Mouse (Mus musculus): ENCODE measurements around the gene Ror1. TPM values are rescaled to one million over a fixed set of nuclear protein-coding genes. Genes with fewer than 3 reads are reported as not detected.

Gene Ror1
- polyA plus RNA-seq, 1 experiment from 2014 or later: 1.1 TPM

DNA sequence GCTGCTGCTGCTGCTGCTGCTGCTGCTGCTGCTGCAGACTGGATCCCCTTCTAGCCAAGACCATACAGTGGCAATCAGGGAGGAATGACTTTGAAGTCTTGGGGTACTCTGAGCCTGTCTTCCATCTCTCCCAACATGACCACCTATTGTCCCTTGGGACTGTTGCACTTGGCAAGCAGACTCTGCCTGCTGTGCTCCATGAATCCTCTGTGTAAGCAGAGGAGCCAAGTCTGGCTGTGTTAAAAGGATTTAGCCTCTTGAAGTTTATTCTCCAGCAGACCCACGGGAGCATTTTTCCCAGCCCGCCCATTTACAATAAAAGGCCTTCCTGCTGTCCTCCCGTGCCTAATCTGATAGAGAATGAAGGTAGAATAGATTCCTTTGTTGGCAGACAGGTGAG, 327.2 kb downstream of the Ror1 start:
- Histone ChIP-seq H3K27me3 (no peaks in the 10 kb centered on the region), H3K4me3 (replicated peaks) (no peak overlapping the region), H3K9ac (replicated peaks) (no peak overlapping the region), H3K36me3 (no peaks in the 10 kb centered on the region), H3K4me2 (replicated peaks) (no peak overlapping the region), H3K9me3 (no peaks in the 10 kb centered on the region), H3K4me1 (replicated peaks) (peaks cover 11% of the 10 kb centered on the region), H3K27ac (no peak overlapping the region)
- ATAC-seq: peak; percentile 60; the same call in 1 of the 2 replicates
- 3% methylated on average over 3 of the region's 3 CpGs for WGBS

DNA sequence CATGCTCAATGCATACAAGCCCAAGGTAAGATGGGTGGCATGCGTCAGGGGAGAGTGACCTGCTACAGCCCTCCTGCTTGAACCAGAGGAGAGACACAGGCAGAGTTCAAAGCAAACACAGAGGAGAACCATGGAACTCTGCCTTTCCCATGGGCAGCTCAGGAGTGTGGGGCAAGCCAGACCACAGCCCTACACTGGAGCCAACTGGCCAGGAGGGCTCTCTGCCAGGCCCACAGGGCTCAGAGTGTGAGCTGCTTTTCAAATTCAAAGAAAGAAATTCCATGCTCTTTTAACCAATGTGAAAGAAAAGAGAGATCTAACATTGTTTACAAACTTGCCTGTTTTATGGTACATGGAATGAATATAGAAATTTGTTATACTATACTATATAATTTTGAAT, 330.5 kb downstream of the Ror1 start:
- no peak overlapping the region for H3K27ac ChIP-seq
- no peak overlapping the region for H3K9ac ChIP-seq (replicated peaks)
- H3K4me1 ChIP-seq (replicated peaks): peaks cover 11% of the 10 kb centered on the region
- no peak overlapping the region for H3K4me3 ChIP-seq (replicated peaks)
- H3K27me3 ChIP-seq: no peaks in the 10 kb centered on the region
- 93% methylated on average over 1 of the region's 1 CpGs for WGBS
- no peaks in the 10 kb centered on the region for H3K9me3 ChIP-seq
- no peak for ATAC-seq
- H3K4me2 ChIP-seq (replicated peaks): no peak overlapping the region
- H3K36me3 ChIP-seq: no peaks in the 10 kb centered on the region

- ATAC-seq: no peak
- 91% methylated on average over 2 of the region's 2 CpGs for WGBS
- H3K4me1 ChIP-seq (replicated peaks): no peaks in the 10 kb centered on the region
These were observed 333.8 kb downstream of the Ror1 start for GRCm38 (mm10) chr4:100429371-100429900.

GRCm38 (mm10) chr4:100435281-100436168, 339.9 kb downstream of the Ror1 start:
- no peak overlapping the region for H3K9ac ChIP-seq (replicated peaks)
- H3K27ac ChIP-seq: no peak overlapping the region
- no peaks in the 10 kb centered on the region for H3K36me3 ChIP-seq
- WGBS: 81% methylated on average over 8 of the region's 8 CpGs
- H3K27me3 ChIP-seq: no peaks in the 10 kb centered on the region
- no peak overlapping the region for H3K4me3 ChIP-seq (replicated peaks)
- no peak for ATAC-seq
- no peak overlapping the region for H3K4me2 ChIP-seq (replicated peaks)
- no peaks in the 10 kb centered on the region for H3K9me3 ChIP-seq
- H3K4me1 ChIP-seq (replicated peaks): no peaks in the 10 kb centered on the region

More at GRCm38 (mm10) chr4:100429371-100429900, 333.8 kb downstream of the Ror1 start:
- no peaks in the 10 kb centered on the region for H3K36me3 ChIP-seq
- no peaks in the 10 kb centered on the region for H3K27me3 ChIP-seq
- H3K4me3 ChIP-seq (replicated peaks): no peak overlapping the region
- H3K9ac ChIP-seq (replicated peaks): no peak overlapping the region
- no peaks in the 10 kb centered on the region for H3K9me3 ChIP-seq
- H3K27ac ChIP-seq: no peak overlapping the region
- no peak overlapping the region for H3K4me2 ChIP-seq (replicated peaks)

GRCm38 (mm10) chr4:100436169-100436547, 340.6 kb downstream of the Ror1 start:
- peaks cover 2% of the 10 kb centered on the region; the same call in 1 of the 2 replicates for H3K9me3 ChIP-seq
- H3K27ac ChIP-seq: no peak overlapping the region
- ATAC-seq: no peak
- no peaks in the 10 kb centered on the region for H3K36me3 ChIP-seq
- no peak overlapping the region for H3K4me3 ChIP-seq (replicated peaks)
- no peaks in the 10 kb centered on the region for H3K27me3 ChIP-seq
- H3K4me1 ChIP-seq (replicated peaks): no peaks in the 10 kb centered on the region
- 90% methylated on average over 4 of the region's 4 CpGs for WGBS
- no peak overlapping the region for H3K9ac ChIP-seq (replicated peaks)
- no peak overlapping the region for H3K4me2 ChIP-seq (replicated peaks)

DNA sequence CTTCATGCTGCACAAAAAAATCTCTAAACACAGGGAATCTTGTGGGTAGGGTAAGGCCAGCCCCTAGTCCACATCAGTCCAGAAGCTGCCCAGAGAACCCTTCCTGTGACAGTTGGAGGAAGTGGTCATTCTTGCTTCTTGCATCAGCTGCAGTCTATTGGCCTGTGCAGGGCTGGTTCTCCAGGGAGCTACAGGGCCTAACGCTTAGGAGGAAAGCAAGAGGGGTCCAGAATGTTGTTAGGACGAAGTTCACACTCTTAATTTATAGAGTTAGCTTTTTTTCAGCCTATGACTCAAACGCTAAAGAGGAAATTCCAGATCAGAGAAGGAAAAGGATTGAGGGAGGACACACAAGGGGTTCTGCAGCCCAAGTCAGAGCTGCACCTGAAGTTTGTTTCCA, 351.3 kb downstream of the Ror1 start:
- no peaks in the 10 kb centered on the region for H3K27me3 ChIP-seq
- 82% methylated on average over 3 of the region's 3 CpGs for WGBS
- H3K27ac ChIP-seq: no peak overlapping the region
- H3K4me1 ChIP-seq (replicated peaks): no peaks in the 10 kb centered on the region
- H3K9ac ChIP-seq (replicated peaks): no peak overlapping the region
- H3K36me3 ChIP-seq: no peaks in the 10 kb centered on the region
- no peak overlapping the region for H3K4me2 ChIP-seq (replicated peaks)
- no peak for ATAC-seq
- H3K9me3 ChIP-seq: no peaks in the 10 kb centered on the region
- H3K4me3 ChIP-seq (replicated peaks): no peak overlapping the region

DNA sequence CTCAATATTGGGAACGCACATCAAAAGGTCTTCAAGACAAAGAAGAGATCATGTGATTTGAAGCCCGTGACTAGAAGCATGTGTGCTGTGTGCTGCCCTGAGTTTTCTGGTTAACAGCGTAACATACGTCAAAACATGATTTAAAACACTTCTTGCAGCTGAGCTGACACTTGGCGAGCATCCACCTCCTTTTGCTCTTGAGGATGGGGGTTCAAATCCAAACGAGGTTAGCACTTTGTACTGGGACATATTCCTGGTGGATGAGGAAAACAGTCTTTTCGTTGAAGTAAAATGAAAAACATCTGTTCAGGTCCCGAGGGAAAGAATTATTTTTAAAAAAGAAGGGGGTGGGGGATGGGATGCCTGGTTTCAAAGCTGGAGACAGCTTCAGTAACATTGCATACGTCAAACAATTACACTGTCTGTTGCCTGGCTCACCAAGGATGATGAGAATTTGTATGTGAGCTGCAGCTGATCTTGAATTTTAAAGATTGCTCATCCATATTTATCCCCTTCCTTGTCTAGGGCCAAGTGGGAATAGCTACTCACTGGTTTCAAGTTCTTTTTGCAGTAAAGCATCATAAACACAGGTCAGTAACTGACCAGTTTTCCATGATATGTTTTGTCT, 367.0 kb downstream of the Ror1 start:
- Histone ChIP-seq H3K27ac (no peak overlapping the region), H3K36me3 (no peaks in the 10 kb centered on the region), H3K4me2 (replicated peaks) (no peak overlapping the region), H3K9me3 (no peaks in the 10 kb centered on the region), H3K4me3 (replicated peaks) (no peak overlapping the region), H3K9ac (replicated peaks) (no peak overlapping the region), H3K27me3 (no peaks in the 10 kb centered on the region), H3K4me1 (replicated peaks) (0 out of 2 replicates have a peak, but pooled peaks cover 6% of the 10 kb centered on the region)
- ATAC-seq: peak; percentile 67; the same call in 1 of the 2 replicates
- WGBS: 52% methylated on average over 9 of the region's 9 CpGs

DNA sequence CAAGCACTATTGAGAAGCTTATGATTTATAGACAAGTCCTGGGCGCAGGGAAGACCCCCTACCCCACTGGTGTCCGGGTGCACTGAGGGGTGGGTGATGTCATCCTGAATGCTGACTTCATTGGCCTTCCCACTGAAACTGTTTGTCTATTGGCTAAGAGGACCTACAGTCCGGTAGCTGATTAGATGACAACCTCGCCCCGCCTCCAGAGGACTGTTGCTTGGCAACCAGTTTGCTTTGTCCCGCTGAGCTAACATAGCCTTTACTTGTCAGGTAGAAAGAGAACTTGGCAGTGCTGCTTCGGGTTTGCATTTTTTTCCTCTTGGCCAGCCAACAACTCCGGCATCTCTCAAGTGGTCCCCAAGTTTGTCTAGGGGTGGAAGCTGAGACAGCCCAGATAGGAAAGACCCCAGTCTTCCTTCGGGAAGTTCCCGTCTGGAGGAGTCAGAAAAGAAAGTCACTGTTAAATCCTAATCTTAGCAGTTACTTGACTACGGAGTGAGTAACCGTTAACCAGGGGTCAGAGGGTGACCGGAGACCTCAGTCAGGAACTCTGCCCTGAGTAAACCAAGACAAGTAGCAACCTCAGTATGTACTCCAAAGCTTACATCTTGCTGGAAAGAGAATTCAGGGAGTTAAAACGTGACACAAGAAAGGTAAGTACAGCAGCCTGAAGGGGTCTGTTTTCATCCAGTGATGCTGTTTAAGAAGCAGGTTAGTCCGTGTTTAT, 383.2 kb downstream of the Ror1 start, which contains the start of gene Ube2u:
Ube2u (plus strand) TSS at position 258 of the 730 bp plus-strand sequence.
- H3K4me2 ChIP-seq (replicated peaks): peak within 1 kb of the TSS; percentile 53
- H3K36me3 ChIP-seq: no peaks in the 10 kb centered on the region
- peaks cover 9% of the 10 kb centered on the region; the same call in 1 of the 2 replicates for H3K4me1 ChIP-seq (replicated peaks)
- no peaks in the 10 kb centered on the region for H3K27me3 ChIP-seq
- H3K9me3 ChIP-seq: no peaks in the 10 kb centered on the region
- WGBS: 21% methylated on average over 15 of the region's 15 CpGs
- no peak within 1 kb of the TSS for H3K27ac ChIP-seq
- ATAC-seq: peak; percentile 96
- peak within 1 kb of the TSS; percentile 42; the same call in 1 of the 2 replicates for H3K9ac ChIP-seq (replicated peaks)
- H3K4me3 ChIP-seq (replicated peaks): peak within 1 kb of the TSS; percentile 33

DNA sequence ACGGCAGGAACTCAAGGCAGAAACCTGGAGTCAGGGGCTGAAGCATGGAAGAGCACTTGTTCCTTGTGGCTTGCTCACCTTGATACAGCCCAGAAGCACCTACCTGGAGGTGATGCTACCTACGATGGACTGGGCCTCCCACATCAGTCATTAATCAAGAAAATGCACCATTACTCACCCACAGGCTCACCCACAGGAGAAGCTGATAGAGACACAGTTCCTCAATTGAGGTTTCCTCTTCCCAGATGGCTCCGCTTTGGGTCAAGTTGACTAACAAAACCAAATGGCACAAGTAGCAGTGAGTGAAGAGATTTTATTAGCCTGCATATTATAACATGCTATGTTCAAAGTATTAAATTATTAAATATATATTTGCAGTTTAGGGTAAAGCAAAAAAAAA, 392.9 kb downstream of the Ror1 start:
- no peak for ATAC-seq
- Histone ChIP-seq H3K27me3 (no peaks in the 10 kb centered on the region), H3K4me3 (replicated peaks) (no peak overlapping the region), H3K9ac (replicated peaks) (no peak overlapping the region), H3K27ac (no peak overlapping the region), H3K4me1 (replicated peaks) (no peaks in the 10 kb centered on the region), H3K9me3 (no peaks in the 10 kb centered on the region), H3K36me3 (no peaks in the 10 kb centered on the region), H3K4me2 (replicated peaks) (no peak overlapping the region)
- WGBS: 91% methylated on average over 3 of the region's 3 CpGs

All from midbrain, embryonic 13.5 days (tissue).